In genomic region chr3:35967366-35967921, GRCm38 (mm10) we compare ENCODE assay signal across 21 mouse cellular contexts.
"Had no signal": no experiment of that assay in that cellular context is flagged by ENCODE, and none has a peak within 500 bp of the region (broad histone marks: within the 10 kb centered on the region; RNA-seq: fewer than 3 reads in every experiment).

No protein-coding gene starts in this region.

- H3K4me2 ChIP-seq: limb, embryonic 13.5 days; liver, embryonic 12.5 days; liver, embryonic 15.5 days; midbrain, embryonic 12.5 days; midbrain, embryonic 15.5 days; neural tube, embryonic 12.5 days; neural tube, embryonic 15.5 days had no signal

- ATAC-seq: liver, embryonic 12.5 days; midbrain, embryonic 15.5 days had no signal

- H3K36me3 ChIP-seq: liver, embryonic 15.5 days had no signal

- DNase-seq: kidney, adult 2 months; kidney, postnatal 10 days; kidney, postnatal 36 days; liver; lung, adult 2 months; lung, postnatal 14 days; lung, postnatal 4 days; right cerebral cortex, adult 18-20 months; right cerebral cortex, postnatal 14 days; right cerebral cortex, postnatal 4 days; thymus, adult 2 months; thymus, postnatal 25 days had no signal

- H3K9me3 ChIP-seq: limb, embryonic 10.5 days; limb, embryonic 13.5 days; liver, embryonic 12.5 days; liver, embryonic 15.5 days; midbrain, embryonic 12.5 days; midbrain, embryonic 15.5 days; neural tube, embryonic 12.5 days; neural tube, embryonic 15.5 days had no signal

- H3K4me1 ChIP-seq: limb, embryonic 10.5 days; limb, embryonic 13.5 days; midbrain, embryonic 12.5 days; midbrain, embryonic 15.5 days; neural tube, embryonic 12.5 days; neural tube, embryonic 15.5 days had no signal

- H3K27ac ChIP-seq: limb, embryonic 10.5 days; limb, embryonic 13.5 days; liver, embryonic 12.5 days; liver, embryonic 15.5 days; midbrain, embryonic 12.5 days; midbrain, embryonic 15.5 days; neural tube, embryonic 12.5 days; neural tube, embryonic 15.5 days; stomach, postnatal 0 days had no signal

- H3K27me3 ChIP-seq: limb, embryonic 13.5 days; liver, embryonic 12.5 days; liver, embryonic 15.5 days; midbrain, embryonic 12.5 days; midbrain, embryonic 15.5 days; neural tube, embryonic 12.5 days; neural tube, embryonic 15.5 days had no signal

- H3K4me3 ChIP-seq: limb, embryonic 10.5 days; limb, embryonic 13.5 days; liver, embryonic 12.5 days; liver, embryonic 15.5 days; midbrain, embryonic 12.5 days; midbrain, embryonic 15.5 days; neural tube, embryonic 12.5 days; neural tube, embryonic 15.5 days had no signal

- H3K9ac ChIP-seq: limb, embryonic 13.5 days; liver, embryonic 12.5 days; liver, embryonic 15.5 days; midbrain, embryonic 12.5 days; midbrain, embryonic 15.5 days; neural tube, embryonic 12.5 days; neural tube, embryonic 15.5 days had no signal
